Mouse (Mus musculus): ENCODE data around the gene Stat4.
A peak's percentile ranks its signal among the peaks of the same experiment; 100 is the strongest.
"Not testable (repeated sequence)": the region's sequence is repeated elsewhere in the genome, so short reads cannot be mapped to it uniquely, and the experiment has no call there.

The Stat4 gene

DNA sequence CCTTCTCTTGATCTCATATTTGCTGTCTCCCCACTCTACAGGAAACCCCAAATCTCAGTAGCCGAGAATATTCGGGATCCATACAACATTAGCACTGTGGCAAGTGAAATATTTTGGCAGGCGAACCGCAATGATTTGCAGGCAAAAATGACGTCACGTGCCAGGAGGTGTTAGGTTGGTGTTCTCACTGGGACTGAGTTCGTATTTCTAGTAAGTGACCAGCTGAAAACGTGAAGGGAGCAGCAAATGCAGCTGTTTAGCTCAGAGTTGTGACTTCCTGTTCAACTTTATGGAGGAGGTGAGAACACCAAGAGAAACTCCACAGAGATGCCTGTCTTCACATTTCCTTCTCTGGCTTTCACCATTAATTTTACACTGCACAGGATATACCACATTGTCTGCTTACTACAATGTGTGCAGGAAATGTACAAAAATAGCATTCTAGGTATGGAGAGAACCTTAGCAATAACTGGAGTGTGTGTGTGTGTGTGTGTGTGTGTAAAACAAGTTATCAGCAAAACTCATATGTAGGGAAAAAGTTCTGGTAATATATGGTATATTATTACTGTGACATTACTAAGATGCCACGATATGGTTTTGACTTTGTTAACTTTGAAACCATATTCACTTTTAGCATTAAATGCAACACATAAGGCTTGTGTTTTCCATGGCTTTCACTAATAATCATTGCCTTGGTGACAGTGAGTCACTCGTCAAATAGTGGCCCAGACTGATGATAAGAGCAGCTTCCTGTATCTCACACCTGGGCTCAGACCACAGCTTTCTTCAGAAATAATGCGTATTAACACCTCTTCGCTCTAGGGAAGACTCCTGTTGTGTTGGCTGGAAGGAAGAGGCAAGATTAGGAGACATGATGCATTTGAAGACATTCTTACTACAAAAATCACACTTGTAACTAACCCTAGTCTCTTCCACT lies 48.1 kb downstream of the Stat4 start:
- no peak for DNase-seq

DNA sequence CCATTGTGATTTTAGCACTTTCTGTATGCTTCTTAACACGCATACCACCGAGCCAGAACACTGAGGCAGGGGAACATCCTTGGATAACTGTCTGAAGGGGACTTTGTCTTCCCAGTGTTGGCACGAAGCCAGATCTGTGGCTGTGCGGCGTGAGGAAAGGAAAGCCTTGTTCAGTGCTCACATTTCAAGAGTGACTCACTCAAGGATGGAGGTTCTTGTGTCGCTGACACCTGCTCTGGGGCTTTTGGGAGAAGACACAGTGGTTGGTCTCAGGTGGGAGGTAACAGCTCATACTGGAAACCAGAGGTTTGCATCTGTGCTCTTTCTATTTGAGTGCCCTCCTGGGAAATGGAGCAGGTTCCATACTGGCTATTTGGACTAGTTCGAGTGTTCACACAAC lies 52.2 kb downstream of the Stat4 start:
- no peak for DNase-seq

DNA sequence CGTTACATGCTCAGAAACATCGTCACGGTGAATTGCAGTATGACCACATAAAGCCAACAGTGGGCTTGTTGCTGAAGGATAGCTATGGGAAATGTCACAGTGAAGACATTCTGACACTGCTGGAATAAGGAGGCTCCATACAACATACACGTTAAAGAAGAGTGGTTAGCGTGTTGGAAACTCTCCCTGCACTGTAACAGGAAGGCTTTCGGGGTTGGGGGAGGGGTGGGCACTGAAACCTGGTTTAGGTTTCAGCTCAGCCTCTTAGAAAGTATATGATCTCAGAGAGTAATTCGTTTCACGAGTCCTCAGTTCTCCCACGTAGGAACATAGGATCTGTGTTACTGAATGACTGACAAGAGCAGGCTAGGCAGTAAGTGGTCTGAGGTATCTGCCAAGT lies 52.7 kb downstream of the Stat4 start:
- no peak for DNase-seq

DNA sequence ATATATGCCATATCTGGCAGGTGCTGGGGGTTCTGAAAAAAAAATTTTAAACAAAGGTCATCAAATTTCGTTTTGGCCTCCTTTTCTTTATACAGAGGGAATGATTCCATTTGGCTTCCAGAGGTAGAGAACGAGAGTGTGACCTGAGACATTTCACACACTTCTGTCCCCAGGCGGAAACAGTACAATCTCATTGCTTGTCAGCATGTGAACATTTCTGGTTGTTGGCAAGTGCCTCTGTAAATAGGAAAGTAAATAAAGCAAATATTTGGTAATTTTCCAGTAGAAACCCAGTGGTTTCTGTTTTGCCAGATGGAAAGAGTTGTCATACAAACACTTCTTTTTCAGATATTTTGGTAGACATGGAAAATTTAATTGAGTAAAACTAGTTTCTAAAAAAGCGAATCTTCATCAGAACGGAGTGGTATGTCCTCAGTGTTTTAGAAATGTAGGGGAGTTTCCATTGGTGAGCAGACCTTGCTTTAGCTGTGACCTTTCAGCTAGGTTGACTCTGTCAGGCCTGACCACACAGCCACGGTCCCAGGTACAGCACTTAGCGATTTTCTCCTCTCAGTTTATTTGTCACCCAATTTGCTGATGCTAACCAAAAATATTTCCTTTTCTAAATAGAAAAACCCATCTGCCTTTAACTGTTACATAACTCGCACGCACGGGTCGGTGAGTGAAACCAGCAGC lies 53.6 kb downstream of the Stat4 start:
- no peak for DNase-seq

DNA sequence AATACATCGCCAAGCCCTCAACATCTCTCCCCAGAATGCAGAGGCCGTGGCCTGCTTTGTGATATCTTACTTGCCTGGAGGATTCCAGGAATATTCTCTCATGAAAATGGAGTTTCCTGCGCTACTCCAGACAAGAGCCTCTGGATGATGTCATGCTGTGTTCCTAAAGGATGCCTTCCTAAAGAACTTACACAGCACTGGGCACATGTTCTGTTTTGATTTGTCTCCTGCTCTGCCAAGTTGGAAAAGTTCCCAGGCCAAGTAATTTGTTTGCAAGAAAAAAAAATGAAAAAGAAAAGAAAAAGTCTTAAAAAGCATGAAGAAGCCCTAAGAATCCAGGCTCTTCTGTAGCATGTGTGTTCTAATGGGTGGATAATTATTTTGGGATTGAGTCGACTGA lies 56.2 kb downstream of the Stat4 start:
- DNase-seq: no peak

DNA sequence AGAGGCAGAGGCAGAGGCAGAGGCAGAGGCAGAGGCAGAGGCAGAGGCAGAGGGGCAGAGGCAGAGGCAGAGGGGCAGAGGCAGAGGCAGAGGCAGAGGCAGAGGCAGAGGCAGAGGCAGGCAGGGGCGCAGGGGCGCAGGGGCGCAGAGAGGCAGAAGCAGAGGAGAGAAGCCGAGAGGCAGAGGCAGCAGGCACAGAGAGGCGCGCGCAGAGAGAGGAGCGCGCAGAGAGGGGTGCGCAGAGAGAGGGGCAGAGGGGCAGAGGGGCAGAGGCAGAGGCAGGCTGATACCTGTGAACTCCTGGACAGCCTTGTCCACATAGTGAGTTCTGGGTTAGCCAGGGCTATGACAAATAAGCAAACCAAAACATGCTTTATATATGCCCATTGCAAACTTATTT lies 59.9 kb downstream of the Stat4 start:
- DNase-seq: not testable (repeated sequence)

DNA sequence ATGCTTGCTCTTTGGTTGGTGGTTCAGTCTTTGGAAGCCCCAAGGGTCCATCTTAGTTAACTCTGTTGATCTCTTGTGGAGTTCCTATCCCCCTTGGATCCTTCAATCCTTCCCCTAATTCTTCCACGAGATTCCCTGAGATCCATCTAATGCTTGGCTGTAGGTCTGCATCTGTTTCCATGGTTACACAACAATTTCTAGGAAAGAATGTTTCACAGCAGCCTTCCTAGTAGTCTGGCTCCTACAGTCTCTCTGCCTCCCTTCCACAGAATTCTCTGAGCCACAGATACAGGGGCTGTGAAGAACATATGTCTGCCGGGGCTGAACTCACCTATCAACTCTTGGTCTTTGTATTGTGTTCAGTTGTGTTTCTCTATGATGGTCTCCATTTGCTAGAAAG lies 61.8 kb downstream of the Stat4 start:
- DNase-seq: no peak

DNA sequence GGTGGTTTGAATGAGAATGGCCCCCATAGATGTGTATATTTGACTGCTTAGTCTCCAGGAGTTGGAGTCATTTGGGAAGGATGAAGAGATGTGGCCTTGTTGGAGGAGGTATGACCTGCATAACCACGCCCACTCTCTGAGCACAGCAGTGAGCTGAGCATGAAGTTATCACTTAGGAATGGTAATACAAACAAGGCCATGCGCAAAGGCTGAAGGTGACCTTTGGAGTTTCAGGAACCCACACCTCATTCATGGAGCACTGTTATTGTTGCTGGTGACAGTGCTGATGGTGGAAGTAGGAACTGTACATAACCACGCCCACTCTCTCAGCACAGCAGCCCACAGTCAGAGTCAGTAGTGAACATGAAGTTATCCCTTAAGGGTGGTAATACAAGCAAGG lies 62.9 kb downstream of the Stat4 start:
- no peak for DNase-seq

DNA sequence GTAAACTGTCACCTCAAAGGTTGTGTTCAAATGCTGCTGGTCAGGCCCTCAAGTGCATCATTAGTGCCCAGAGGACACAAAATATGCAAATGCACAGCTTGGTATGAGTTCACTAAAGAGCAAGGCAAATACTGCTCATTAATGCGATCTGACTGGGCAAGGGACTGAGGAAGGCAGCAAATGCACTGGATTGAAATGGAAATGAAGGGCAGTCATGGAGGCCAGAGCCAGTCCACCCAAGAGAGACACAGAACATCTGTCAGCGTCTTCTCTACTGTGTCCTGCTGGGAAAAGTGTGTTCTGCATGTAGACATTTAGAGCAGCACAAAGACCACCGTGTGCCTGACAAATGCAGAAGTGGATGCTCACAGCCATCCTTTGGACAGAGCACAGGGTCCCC lies 64.6 kb downstream of the Stat4 start:
- DNase-seq: no peak

DNA sequence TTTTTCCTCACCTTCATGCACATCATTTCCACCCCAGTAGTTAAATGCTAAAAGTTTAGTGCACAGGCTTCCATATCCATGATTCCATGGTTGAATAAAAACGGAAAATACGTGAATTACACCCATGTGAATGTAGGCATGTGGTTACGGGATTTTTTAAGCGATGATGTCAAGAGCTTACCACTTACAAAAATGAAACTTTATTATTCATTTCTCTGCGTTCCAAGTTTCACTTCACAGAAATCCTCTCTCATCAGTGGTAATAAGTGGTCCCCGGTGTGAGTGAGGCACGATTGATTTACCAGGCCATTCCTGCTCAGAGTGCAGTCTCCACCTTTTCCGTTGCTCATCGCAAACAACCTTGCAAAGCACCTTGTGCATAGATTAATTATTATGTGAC lies 66.0 kb downstream of the Stat4 start:
- no peak for DNase-seq

DNA sequence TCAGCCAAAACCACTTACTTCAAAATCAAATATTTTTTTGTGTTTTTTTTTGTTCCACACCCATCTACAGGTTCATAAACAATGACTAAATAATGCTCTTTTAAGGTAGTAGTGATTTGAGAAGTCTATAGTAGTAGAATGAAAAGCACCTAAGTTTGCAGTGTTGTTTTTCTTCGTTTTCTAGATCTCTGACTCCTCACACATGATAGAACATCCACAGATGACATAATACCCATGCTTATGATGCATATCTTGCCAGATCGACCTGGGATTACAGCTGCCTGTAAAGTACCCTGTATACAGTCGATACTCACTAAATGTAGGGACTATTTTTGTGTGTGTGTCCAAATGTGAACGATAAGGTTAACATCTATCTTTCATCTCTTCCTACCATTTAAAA lies 69.0 kb downstream of the Stat4 start:
- DNase-seq: no peak

DNA sequence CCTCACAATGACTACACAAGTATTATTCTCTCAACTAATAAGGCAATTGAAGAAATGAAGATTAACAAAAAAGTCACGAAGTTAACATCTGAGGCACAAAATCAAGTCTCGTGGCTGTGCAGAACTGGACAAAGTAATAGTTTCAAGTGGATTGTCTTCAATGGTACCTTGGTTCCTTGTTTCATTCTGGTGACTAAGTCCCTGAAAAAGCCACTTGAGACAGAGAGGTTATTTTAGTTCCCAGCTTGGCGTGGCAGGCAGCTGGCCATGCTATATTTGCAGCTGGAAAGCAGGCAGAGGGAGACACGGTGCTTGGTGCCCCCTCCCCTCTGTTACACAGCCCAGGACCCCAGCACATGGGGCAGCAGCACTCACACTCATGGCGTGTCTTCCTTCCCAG lies 70.2 kb downstream of the Stat4 start:
- DNase-seq: no peak

DNA sequence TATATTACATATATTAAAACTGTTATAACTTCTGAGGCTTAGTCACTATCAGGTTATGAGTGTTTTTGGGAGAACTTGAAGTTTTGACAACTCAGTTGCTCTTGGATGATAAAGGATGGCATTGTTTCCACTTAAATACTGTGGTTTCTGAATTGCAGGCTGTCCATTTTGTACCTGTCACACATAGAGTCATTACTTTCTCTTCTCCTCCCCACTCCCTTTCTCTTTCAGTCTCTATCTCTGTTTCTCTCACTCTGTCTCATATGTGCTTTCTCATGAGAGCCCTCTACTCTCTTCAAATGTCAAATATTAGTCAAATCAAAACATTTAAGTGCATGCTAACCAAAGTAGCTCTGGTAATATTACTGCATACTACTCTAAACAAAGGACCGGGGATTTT lies 79.3 kb downstream of the Stat4 start:
- DNase-seq: no peak

DNA sequence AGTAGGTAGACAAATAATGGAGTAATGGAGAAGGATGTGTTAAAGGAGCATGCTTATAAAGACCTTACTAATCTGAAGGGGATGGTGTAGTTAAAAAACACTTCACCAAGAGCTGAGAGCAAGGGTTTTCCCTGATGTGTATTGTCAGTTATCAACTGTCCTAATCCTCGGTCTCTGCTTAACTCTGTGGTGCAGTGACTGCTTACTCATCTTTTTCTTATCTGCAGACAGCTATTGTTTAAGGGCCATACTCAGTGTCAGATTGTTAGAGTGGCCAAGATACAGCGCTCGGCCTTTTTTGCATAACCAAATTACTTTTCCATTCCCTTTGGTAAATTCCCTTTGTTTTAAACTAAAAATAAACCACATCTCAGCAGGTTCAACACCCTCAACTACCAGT lies 79.7 kb downstream of the Stat4 start:
- no peak for DNase-seq

DNA sequence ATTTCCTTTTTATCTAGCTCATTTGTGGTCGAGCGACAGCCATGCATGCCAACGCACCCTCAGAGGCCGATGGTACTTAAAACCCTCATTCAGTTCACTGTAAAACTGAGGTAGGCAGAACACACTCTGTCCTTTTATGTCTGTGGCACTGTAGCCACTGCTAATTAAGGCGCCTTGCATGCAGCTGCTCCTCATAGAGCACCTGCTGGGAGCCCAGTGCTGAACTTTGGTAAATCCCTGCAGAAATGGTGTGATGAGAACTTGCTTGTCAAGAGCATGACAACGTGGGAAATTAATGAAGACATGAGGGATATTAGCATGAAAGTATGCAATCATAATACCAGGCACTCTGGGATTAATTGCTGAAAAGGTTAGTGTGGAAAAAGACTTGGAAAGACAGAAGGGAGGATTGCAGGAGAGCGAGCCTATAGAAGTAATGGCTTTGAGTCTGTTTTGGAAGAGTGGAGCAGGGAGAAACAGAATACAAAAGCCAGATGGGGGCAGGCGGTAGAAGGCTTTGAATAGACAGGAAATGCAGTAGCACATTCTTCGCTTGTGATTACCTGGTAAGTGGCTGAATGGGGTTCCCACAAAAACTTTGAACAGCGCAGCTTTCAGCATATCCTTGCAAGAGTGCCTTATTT lies 92.9 kb downstream of the Stat4 start:
- DNase-seq: no peak

DNA sequence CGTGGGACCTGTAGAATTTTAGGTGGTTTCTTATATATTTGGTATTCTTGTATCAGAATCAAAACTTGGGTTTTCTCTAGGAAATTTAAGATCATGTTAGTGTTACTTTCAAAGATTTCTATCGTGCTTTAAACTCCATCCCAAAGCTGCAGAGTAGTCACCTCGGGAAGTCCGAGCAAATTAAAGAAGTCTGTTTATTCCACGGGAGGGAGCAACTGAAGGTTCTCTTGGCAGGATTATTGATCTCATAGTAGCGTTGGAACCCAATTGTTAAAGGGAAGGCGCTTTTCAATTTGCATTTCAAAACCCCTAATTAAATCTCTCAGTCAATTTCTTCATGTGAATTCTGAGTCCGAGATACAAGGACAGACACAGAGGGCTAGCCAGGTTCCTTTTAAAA lies 93.4 kb downstream of the Stat4 start:
- no peak for DNase-seq

DNA sequence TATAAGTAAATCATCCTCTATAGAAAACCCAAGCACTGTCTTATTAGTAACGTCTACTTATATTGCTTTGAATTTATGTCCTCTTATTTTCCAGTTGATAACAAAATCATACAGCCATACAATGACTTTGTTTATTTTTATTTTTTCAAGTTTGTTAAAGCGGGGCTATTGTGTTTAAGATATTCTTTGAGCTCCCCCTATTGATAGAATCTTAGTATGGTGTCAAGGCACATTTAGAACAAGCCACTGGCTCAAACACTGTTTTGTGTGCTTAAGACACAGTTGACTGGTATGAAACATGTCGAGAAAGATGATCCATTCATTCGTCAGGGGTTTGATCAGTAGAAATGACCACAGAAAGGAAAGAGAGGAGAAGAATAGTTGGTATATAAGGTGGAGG lies 99.3 kb downstream of the Stat4 start:
- DNase-seq: no peak

DNA sequence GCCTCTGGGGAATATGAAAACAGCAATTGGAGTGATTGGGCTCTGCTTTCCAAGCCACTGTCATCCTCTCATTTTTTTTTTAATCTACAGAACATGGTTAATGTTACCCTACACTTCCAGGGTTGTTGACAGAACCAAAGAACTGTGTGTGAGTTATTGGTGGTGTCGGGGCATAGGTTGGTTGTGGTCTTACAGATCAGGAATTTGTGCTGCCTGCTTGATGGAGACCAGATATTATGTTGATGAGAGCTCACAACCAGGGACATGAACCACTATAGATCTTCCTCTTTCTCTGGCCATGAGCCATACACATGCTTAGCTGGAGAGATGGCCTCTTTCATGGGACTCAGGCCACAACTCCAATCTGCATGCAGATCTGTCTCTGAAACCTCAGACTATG lies 100.2 kb downstream of the Stat4 start:
- no peak for DNase-seq

DNA sequence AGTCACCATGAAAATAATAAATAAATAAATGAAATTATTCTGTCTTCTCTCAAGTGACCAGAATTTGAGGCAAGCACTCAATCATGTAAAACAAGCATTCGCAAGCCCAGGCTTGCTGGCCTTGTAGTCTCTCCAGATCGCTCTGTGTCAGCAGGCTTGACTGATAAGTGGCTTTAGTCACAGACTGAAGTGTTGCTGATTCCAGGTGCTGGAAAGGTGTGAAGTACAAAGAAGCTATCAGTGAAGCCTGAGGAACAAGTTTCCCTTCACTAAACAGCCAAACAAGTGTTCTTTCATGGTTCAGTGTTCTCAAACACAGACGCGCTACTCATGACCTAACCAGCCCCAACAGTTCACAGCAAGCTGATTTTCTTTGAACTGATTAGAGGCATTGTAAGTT lies 101.7 kb downstream of the Stat4 start:
- DNase-seq: no peak

DNA sequence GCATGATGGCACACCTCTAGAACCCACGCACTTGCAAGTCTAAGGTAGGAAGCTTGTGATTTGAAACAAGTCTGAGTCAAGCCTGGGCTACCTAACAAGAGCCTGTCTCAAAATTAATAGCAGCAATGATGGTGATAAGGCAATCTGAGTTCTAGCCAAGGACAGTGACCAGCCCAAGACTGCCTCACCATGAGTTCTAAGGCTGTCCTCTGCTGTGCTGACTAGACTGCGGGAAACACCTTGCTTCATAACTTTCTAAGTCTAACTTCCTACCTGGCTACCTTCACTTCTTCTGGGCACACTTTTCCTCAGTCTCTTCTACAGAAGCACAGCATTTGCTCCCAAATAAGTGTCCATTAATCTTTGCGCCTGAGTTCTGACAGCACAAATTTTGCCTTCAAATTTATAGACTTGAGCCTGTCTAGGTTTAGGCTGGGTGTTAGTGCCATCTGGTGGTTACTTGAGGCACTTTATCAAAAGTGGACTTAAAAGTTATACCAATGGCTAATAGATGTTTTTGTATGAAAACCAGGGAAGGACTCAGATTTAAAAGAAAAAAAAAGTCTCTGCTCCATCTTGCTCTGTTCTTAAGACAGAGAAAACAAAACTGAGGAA lies 111.8 kb downstream of the Stat4 start:
- DNase-seq: peak; percentile 62 to 70

DNA sequence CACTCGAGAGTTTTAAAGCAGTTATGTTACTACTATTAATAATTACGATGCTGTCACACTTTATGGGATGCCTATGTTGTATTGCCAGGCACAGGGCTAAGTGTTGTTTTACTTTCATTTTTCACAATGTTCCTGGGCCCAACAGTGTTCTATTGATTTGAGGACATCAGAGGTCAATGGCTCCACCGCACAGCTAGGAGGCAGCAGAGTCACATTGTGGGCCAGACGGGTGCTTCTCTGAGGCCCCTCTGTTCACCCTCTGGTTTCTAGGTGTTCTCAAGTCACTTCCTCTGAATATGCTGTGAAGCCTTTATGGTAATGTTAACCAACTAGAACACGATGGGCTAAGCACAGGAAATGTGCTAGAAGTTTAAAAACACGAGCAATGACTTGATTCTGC lies 113.5 kb downstream of the Stat4 start:
- DNase-seq: peak; percentile 51

DNA sequence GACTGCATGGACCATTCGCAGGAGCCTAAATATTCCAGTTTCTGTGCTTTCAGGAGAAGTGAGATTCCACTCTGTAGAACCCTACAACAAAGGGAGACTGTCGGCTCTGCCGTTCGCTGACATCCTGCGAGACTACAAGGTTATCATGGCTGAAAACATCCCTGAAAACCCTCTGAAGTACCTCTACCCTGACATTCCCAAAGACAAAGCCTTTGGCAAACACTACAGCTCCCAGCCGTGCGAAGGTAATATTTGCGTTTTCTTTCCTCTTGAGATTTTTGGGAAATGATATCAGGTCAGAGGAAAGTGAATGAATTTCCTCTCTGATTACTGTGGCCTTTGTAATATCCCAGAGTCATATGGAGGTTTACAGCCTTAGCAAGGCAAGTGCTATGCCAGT lies 115.8 kb downstream of the Stat4 start:
- no peak for DNase-seq

DNA sequence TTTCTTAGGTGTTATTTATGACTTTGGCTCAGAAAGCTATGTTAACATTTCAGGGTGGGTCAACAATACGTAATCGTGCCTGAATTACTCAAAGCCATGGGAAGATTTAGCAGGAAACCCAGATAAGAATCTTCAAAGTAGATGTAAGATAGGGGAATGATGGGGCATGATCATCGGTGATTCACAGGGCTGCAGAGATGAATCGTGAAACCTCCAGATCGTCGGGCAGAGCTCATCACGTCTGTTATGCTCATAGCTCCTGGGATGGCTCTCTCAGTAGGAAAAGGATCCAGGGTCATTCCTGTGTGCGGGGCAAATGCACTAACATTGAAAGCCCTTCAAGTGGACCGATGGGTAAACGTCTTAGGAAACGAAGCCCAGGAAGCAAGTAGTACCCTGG lies 120.3 kb downstream of the Stat4 start:
- DNase-seq: no peak

DNA sequence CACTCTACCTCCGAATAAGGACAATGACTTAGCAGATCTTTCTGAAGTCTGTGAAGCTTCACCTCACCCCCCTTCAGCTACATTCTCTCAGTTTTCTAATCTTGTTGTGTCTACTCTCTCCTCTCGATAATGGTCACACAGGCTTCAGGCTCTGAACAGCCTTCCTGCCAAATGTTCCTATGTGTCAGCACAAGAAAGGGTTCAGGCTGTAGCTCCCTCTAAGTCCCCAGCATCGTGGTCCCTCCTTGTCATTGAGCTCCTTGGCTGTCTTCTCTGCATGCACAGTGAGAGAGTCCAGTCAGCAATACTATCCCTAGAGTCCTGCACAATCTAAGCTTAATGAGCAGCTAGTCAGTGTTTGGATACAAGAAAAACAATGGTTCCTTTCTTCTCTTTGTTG lies 124.3 kb downstream of the Stat4 start:
- DNase-seq: no peak
